In genomic region chr17:25332321-25332720, GRCm38 (mm10) we compare ENCODE assay signal across 26 mouse cellular contexts. TPM values are rescaled to one million over a fixed set of nuclear protein-coding genes. Genes with fewer than 3 reads are reported as not detected.
"Had no signal": no experiment of that assay in that cellular context is flagged by ENCODE, and none has a peak within 500 bp of the region (broad histone marks: within the 10 kb centered on the region; RNA-seq: fewer than 3 reads in every experiment).

No protein-coding gene starts in this region.

- H3K36me3 ChIP-seq: intestine, embryonic 15.5 days; limb, embryonic 12.5 days; limb, embryonic 15.5 days; lung, embryonic 15.5 days; midbrain, embryonic 12.5 days; midbrain, embryonic 15.5 days; neural tube, embryonic 13.5 days; stomach, embryonic 15.5 days had no signal

- H3K4me1 ChIP-seq: intestine, embryonic 15.5 days; limb, embryonic 12.5 days; limb, embryonic 15.5 days; lung, embryonic 15.5 days; midbrain, embryonic 12.5 days; midbrain, embryonic 15.5 days; neural tube, embryonic 13.5 days; stomach, embryonic 15.5 days had no signal

- H3K4me3 ChIP-seq: intestine, embryonic 15.5 days; limb, embryonic 12.5 days; limb, embryonic 15.5 days; lung, embryonic 15.5 days; midbrain, embryonic 12.5 days; midbrain, embryonic 15.5 days; myocyte; neural tube, embryonic 13.5 days; stomach, embryonic 15.5 days had no signal

- H3K4me2 ChIP-seq: intestine, embryonic 15.5 days; limb, embryonic 12.5 days; limb, embryonic 15.5 days; liver, embryonic 11.5 days; lung, embryonic 15.5 days; midbrain, embryonic 12.5 days; midbrain, embryonic 15.5 days; neural tube, embryonic 13.5 days; stomach, embryonic 15.5 days had no signal

- H3K9me3 ChIP-seq: intestine, embryonic 15.5 days; limb, embryonic 12.5 days; limb, embryonic 15.5 days; lung, embryonic 15.5 days; midbrain, embryonic 12.5 days; midbrain, embryonic 15.5 days; neural tube, embryonic 13.5 days; stomach, embryonic 15.5 days had no signal

- H3K27ac ChIP-seq: intestine, embryonic 15.5 days; limb, embryonic 12.5 days; limb, embryonic 15.5 days; liver, embryonic 14.5 days; lung, embryonic 15.5 days; midbrain, embryonic 12.5 days; midbrain, embryonic 15.5 days; neural tube, embryonic 13.5 days; stomach, embryonic 15.5 days had no signal

- DNase-seq: kidney, adult 11 months; kidney, adult 9 months; kidney, postnatal 14 days; kidney, postnatal 4 days; left cerebral cortex, postnatal 4 days; liver, postnatal 0 days; lung, postnatal 14 days; right cerebral cortex, postnatal 4 days; thymus, postnatal 25 days had no signal

- ATAC-seq: intestine, embryonic 15.5 days; liver, postnatal 0 days; midbrain, embryonic 15.5 days had no signal

- H3K9ac ChIP-seq: intestine, embryonic 15.5 days; limb, embryonic 12.5 days; limb, embryonic 15.5 days; liver, embryonic 14.5 days; liver, postnatal 0 days; lung, embryonic 15.5 days; midbrain, embryonic 12.5 days; midbrain, embryonic 15.5 days; neural tube, embryonic 13.5 days; stomach, embryonic 15.5 days had no signal

RNA-seq across cellular contexts. Expression of gene Tpsab1, which starts 13.0 kb away (rescaled TPM):
- total RNA-seq: layer of hippocampus, adult 18-20 months; layer of hippocampus, postnatal 14 days; left cerebral cortex, adult 8-10 months; left cerebral cortex, postnatal 14 days; neutrophil, adult 5-6 weeks had no signal
- polyA plus RNA-seq: intestine, embryonic 15.5 days; limb, embryonic 12.5 days; liver, embryonic 11.5 days; liver, embryonic 14.5 days; liver, postnatal 0 days; midbrain, embryonic 12.5 days; midbrain, embryonic 15.5 days; neural tube, embryonic 13.5 days had no signal

RNA-seq across cellular contexts. Expression of gene Prss29, which starts 13.9 kb away (rescaled TPM):
- total RNA-seq: layer of hippocampus, adult 18-20 months; layer of hippocampus, postnatal 14 days; left cerebral cortex, adult 8-10 months; left cerebral cortex, postnatal 14 days; left cerebral cortex, postnatal 4 days; neutrophil, adult 5-6 weeks had no signal
- polyA plus RNA-seq: intestine, embryonic 15.5 days; kidney, embryonic 16.5 days; limb, embryonic 12.5 days; limb, embryonic 15.5 days; liver, embryonic 11.5 days; liver, embryonic 14.5 days; liver, postnatal 0 days; lung, embryonic 15.5 days; midbrain, embryonic 12.5 days; midbrain, embryonic 15.5 days; myocyte; neural tube, embryonic 13.5 days; stomach, embryonic 15.5 days had no signal

RNA-seq across cellular contexts. Expression of gene Prss28, which starts 23.9 kb away (rescaled TPM):
- total RNA-seq: layer of hippocampus, adult 18-20 months; layer of hippocampus, postnatal 14 days; left cerebral cortex, adult 8-10 months; left cerebral cortex, postnatal 14 days; left cerebral cortex, postnatal 4 days; neutrophil, adult 5-6 weeks had no signal
- polyA plus RNA-seq: intestine, embryonic 15.5 days; kidney, embryonic 16.5 days; limb, embryonic 12.5 days; limb, embryonic 15.5 days; liver, embryonic 11.5 days; liver, embryonic 14.5 days; liver, postnatal 0 days; lung, embryonic 15.5 days; midbrain, embryonic 12.5 days; midbrain, embryonic 15.5 days; myocyte; neural tube, embryonic 13.5 days; stomach, embryonic 15.5 days had no signal

RNA-seq across cellular contexts. Expression of gene Tpsb2, which starts 33.8 kb away (rescaled TPM):
- total RNA-seq: left cerebral cortex, adult 8-10 months; neutrophil, adult 5-6 weeks had no signal
- polyA plus RNA-seq: limb, embryonic 12.5 days; midbrain, embryonic 12.5 days; myocyte; neural tube, embryonic 13.5 days had no signal

RNA-seq across cellular contexts. Expression of gene Prss34, which starts 34.1 kb away (rescaled TPM):
- total RNA-seq: layer of hippocampus, adult 18-20 months; layer of hippocampus, postnatal 14 days; left cerebral cortex, adult 8-10 months; left cerebral cortex, postnatal 14 days had no signal
- polyA plus RNA-seq: limb, embryonic 12.5 days; liver, embryonic 11.5 days; midbrain, embryonic 12.5 days; midbrain, embryonic 15.5 days; myocyte; neural tube, embryonic 13.5 days had no signal
